Mouse (Mus musculus) heart, embryonic 11.5 days (tissue): Measurements from ENCODE around the gene Map7. TPM values are rescaled to one million over a fixed set of nuclear protein-coding genes. Genes with fewer than 3 reads are reported as not detected.
A peak's percentile ranks its signal among the peaks of the same experiment; 100 is the strongest.

Source experiments
- ATAC-seq: fragments of 200-750 bp; cut with Nextera tagmentation; replicated peaks from 2 replicates; pipeline ENCODE4 v1.8.0; 2017; ENCODE audit warnings: moderate library complexity; ENCODE audit not compliant: insufficient number of reproducible peaks, low FRiP score, low TSS enrichment
- H3K27ac ChIP-seq: fragments of 300-500 bp; sonication (generic); 2 replicates; pipeline ENCODE4 v1.5.1; 2014; ENCODE audit warnings: mild to moderate bottlenecking, low read depth, low read length
- H3K27me3 ChIP-seq: fragments of 300-500 bp; sonication (generic); 2 replicates; pipeline ENCODE4 v1.6.1; 2014; ENCODE audit warnings: mild to moderate bottlenecking, low read length, mixed read lengths; ENCODE audit not compliant: control insufficient read depth, insufficient read depth
- H3K36me3 ChIP-seq: fragments of 300-500 bp; sonication (generic); 2 replicates; pipeline ENCODE4 v1.6.1; 2014; ENCODE audit warnings: mild to moderate bottlenecking, low read length, moderate library complexity, mixed read lengths; ENCODE audit not compliant: control insufficient read depth, insufficient read depth
- H3K4me1 ChIP-seq: fragments of 300-500 bp; sonication (generic); 2 replicates; pipeline ENCODE4 v1.6.1; 2014; ENCODE audit warnings: low read length; ENCODE audit not compliant: control insufficient read depth, insufficient read depth
- H3K4me2 ChIP-seq: fragments of 300-500 bp; sonication (generic); 2 replicates; pipeline ENCODE4 v1.6.1; 2014; ENCODE audit warnings: mild to moderate bottlenecking, moderate library complexity
- H3K4me3 ChIP-seq: fragments of 300-500 bp; sonication (generic); 2 replicates; pipeline ENCODE4 v1.5.1; 2014; ENCODE audit warnings: low read depth, low read length
- H3K9ac ChIP-seq: fragments of 300-500 bp; sonication (generic); 2 replicates; pipeline ENCODE4 v1.6.1; 2014; ENCODE audit warnings: mild to moderate bottlenecking, low read depth, low read length, moderate library complexity
- H3K9me3 ChIP-seq: fragments of 300-500 bp; sonication (generic); replicated peaks from 2 replicates; pipeline ENCODE4 v1.6.1; 2016; ENCODE audit warnings: low read length; ENCODE audit not compliant: control insufficient read depth
- WGBS: fragments of 180-500 bp; shearing (Covaris S2); extraction: QIAGEN DNeasy Blood & Tissue Kit; methylation state at CpG from one replicate; pipeline ENCODE4 v1.1.7; 2014; ENCODE audit not compliant: insufficient replicate concordance; 5-methylcytosine and 5-hydroxymethylcytosine counted together
- polyA plus RNA-seq: library from polyadenylated mRNA; unstranded; fragments of >200 nt; fragmentation: Nextera tagmentation; extraction: Ambion mirVana; gene quantifications from 2 replicates; pipeline ENCODE4 v1.2.1, GENCODE M21; 2014

Gene Map7
- polyA plus RNA-seq, 1 experiment from 2014 or later: 3.9 TPM

- Histone ChIP-seq H3K4me1 (no peaks in the 10 kb centered on the region), H3K9ac (no peak overlapping the region), H3K27me3 (peaks cover under 1% of the 10 kb centered on the region; the same call in 1 of the 2 replicates), H3K36me3 (no peaks in the 10 kb centered on the region), H3K4me2 (no peak overlapping the region), H3K9me3 (no peaks in the 10 kb centered on the region), H3K4me3 (no peak overlapping the region), H3K27ac (no peak overlapping the region)
- WGBS: 67% methylated on average over 17 of the region's 17 CpGs
- no peak for ATAC-seq
Measured at GRCm38 (mm10) chr10:20141376-20141775, 6.9 kb upstream of the Map7 start.

GRCm38 (mm10) chr10:20148773-20149120, 476 bp downstream of the Map7 start:
- 1% methylated on average over 39 of the region's 58 CpGs for WGBS
- Histone ChIP-seq H3K4me3 (peak overlapping the region; percentile 88), H3K9ac (peak overlapping the region; percentile 75), H3K27me3 (peaks cover 23% of the 10 kb centered on the region), H3K4me1 (no peaks in the 10 kb centered on the region), H3K27ac (no peak overlapping the region), H3K36me3 (no peaks in the 10 kb centered on the region), H3K9me3 (no peaks in the 10 kb centered on the region), H3K4me2 (peak overlapping the region; percentile 95)
- peak; percentile 78 for ATAC-seq

GRCm38 (mm10) chr10:20149121-20149834, 1.0 kb downstream of the Map7 start:
- Histone ChIP-seq H3K9ac (peak overlapping the region; percentile 75), H3K4me3 (peak overlapping the region; percentile 88), H3K27me3 (peaks cover 23% of the 10 kb centered on the region), H3K27ac (no peak overlapping the region), H3K9me3 (no peaks in the 10 kb centered on the region), H3K4me2 (peak overlapping the region; percentile 95), H3K36me3 (no peaks in the 10 kb centered on the region), H3K4me1 (no peaks in the 10 kb centered on the region)
- WGBS: under 1% methylated on average over 49 of the region's 74 CpGs
- peak; percentile 62 for ATAC-seq

GRCm38 (mm10) chr10:20149835-20150355, 1.6 kb downstream of the Map7 start:
- Histone ChIP-seq H3K9ac (peak overlapping the region; percentile 75), H3K36me3 (no peaks in the 10 kb centered on the region)

GRCm38 (mm10) chr10:20152131-20152530, 3.9 kb downstream of the Map7 start:
- Histone ChIP-seq H3K36me3 (no peaks in the 10 kb centered on the region), H3K4me2 (no peak overlapping the region), H3K27ac (no peak overlapping the region), H3K9me3 (no peaks in the 10 kb centered on the region), H3K4me1 (peaks cover 2% of the 10 kb centered on the region), H3K9ac (no peak overlapping the region), H3K4me3 (no peak overlapping the region), H3K27me3 (peaks cover 17% of the 10 kb centered on the region)
- WGBS: 88% methylated on average over 1 of the region's 1 CpGs
- no peak for ATAC-seq

More at GRCm38 (mm10) chr10:20149835-20150355, 1.6 kb downstream of the Map7 start:
- Histone ChIP-seq H3K4me3 (peak overlapping the region; percentile 88), H3K27me3 (peaks cover 23% of the 10 kb centered on the region), H3K27ac (no peak overlapping the region), H3K9me3 (no peaks in the 10 kb centered on the region), H3K4me1 (no peaks in the 10 kb centered on the region), H3K4me2 (peak overlapping the region; percentile 95)
- no peak for ATAC-seq
- WGBS: 8% methylated on average over 13 of the region's 13 CpGs

- peaks cover 9% of the 10 kb centered on the region for H3K27me3 ChIP-seq
- no peaks in the 10 kb centered on the region for H3K36me3 ChIP-seq
- no peak overlapping the region for H3K9ac ChIP-seq
- H3K4me2 ChIP-seq: no peak overlapping the region
- no peak for ATAC-seq
- peaks cover 8% of the 10 kb centered on the region for H3K4me1 ChIP-seq
- no peak overlapping the region for H3K27ac ChIP-seq
- WGBS: 39% methylated on average over 2 of the region's 2 CpGs
- H3K4me3 ChIP-seq: no peak overlapping the region
- H3K9me3 ChIP-seq: no peaks in the 10 kb centered on the region
Measured at GRCm38 (mm10) chr10:20153507-20153906, 5.2 kb downstream of the Map7 start.

- Histone ChIP-seq H3K9ac (no peak overlapping the region), H3K27me3 (0 out of 2 replicates have a peak, but pooled peaks cover under 1% of the 10 kb centered on the region), H3K4me1 (peaks cover 11% of the 10 kb centered on the region), H3K4me3 (no peak overlapping the region), H3K4me2 (no peak overlapping the region), H3K9me3 (no peaks in the 10 kb centered on the region), H3K27ac (no peak overlapping the region), H3K36me3 (no peaks in the 10 kb centered on the region)
- 54% methylated on average over 7 of the region's 7 CpGs for WGBS
- ATAC-seq: no peak
Measured at GRCm38 (mm10) chr10:20155401-20155800, 7.1 kb downstream of the Map7 start.

GRCm38 (mm10) chr10:20157021-20157726, 8.9 kb downstream of the Map7 start:
- Histone ChIP-seq H3K36me3 (no peaks in the 10 kb centered on the region), H3K27me3 (no peaks in the 10 kb centered on the region), H3K27ac (no peak overlapping the region), H3K9ac (no peak overlapping the region), H3K4me1 (peaks cover 11% of the 10 kb centered on the region), H3K4me3 (no peak overlapping the region), H3K4me2 (no peak overlapping the region), H3K9me3 (no peaks in the 10 kb centered on the region)
- 79% methylated on average over 8 of the region's 8 CpGs for WGBS
- ATAC-seq: no peak
